Mouse (Mus musculus) liver, postnatal 0 days (tissue): ENCODE measurements around the gene Map7. TPM values are rescaled to one million over a fixed set of nuclear protein-coding genes. Genes with fewer than 3 reads are reported as not detected.

Experiments used
- ATAC-seq: fragments of 200-750 bp; cut with Nextera tagmentation; 2 replicates; pipeline ENCODE4 v1.8.0; 2017; ENCODE audit warnings: mild to moderate bottlenecking, moderate library complexity
- DNase-seq: peaks from one replicate; pipeline ENCODE4 v3.0.0-alpha.2; 2016
- H3K27ac ChIP-seq: fragments of 300-500 bp; sonication (generic); 2 replicates; pipeline ENCODE4 v1.5.1; 2014; ENCODE audit warnings: antibody characterized with exemption, moderate library complexity, mild to moderate bottlenecking, low read depth
- H3K27me3 ChIP-seq: fragments of 300-500 bp; sonication (generic); 2 replicates; pipeline ENCODE4 v1.6.1; 2014; ENCODE audit warnings: low read length, control low read depth, mixed read lengths; ENCODE audit not compliant: insufficient read depth
- H3K36me3 ChIP-seq: fragments of 300-500 bp; sonication (generic); replicated peaks from 2 replicates; pipeline ENCODE4 v1.6.1; 2014; ENCODE audit warnings: mild to moderate bottlenecking, control low read depth, low read length, moderate library complexity, mixed read lengths; ENCODE audit not compliant: insufficient read depth
- H3K4me1 ChIP-seq: fragments of 300-500 bp; sonication (generic); 2 replicates; pipeline ENCODE4 v1.6.1; 2014; ENCODE audit warnings: antibody characterized with exemption, mild to moderate bottlenecking, control low read depth; ENCODE audit not compliant: insufficient read depth
- H3K4me2 ChIP-seq: fragments of 300-500 bp; sonication (generic); 2 replicates; pipeline ENCODE4 v1.6.1; 2014; ENCODE audit warnings: low read depth, mild to moderate bottlenecking, low read length, moderate library complexity, mixed read lengths
- H3K4me3 ChIP-seq: fragments of 300-500 bp; sonication (generic); 2 replicates; pipeline ENCODE4 v1.5.1; 2014; ENCODE audit warnings: low read depth, low read length
- H3K9ac ChIP-seq: fragments of 300-500 bp; sonication (generic); replicated peaks from 2 replicates; pipeline ENCODE4 v1.6.1; 2014; ENCODE audit warnings: mild to moderate bottlenecking, moderate library complexity
- H3K9me3 ChIP-seq: fragments of 300-500 bp; sonication (generic); 2 replicates; pipeline ENCODE4 v1.6.1; 2016; ENCODE audit warnings: mild to moderate bottlenecking, control low read depth, low read length, mixed read lengths
- CTCF ChIP-seq: sonication (generic); IDR thresholded peaks from 2 replicates; pipeline ENCODE4 v1.5.1; 2016; ENCODE audit warnings: antibody characterized with exemption, low read depth
- EP300 ChIP-seq: IDR thresholded peaks from 2 replicates; pipeline ENCODE4 v1.6.1; 2016; ENCODE audit warnings: antibody characterized with exemption, low read depth, mild to moderate bottlenecking
- WGBS: fragments of 180-500 bp; shearing (Covaris S2); extraction: QIAGEN DNeasy Blood & Tissue Kit; methylation state at CpG from one replicate; pipeline ENCODE4 v1.1.7; 2014; ENCODE audit not compliant: insufficient replicate concordance; 5-methylcytosine and 5-hydroxymethylcytosine counted together
- polyA plus RNA-seq: library from polyadenylated mRNA; unstranded; fragments of >200 nt; fragmentation: Nextera tagmentation; extraction: Ambion mirVana; gene quantifications from 2 replicates; pipeline ENCODE4 v1.2.1, GENCODE M21; 2015

The Map7 gene
- polyA plus RNA-seq, 1 experiment from 2014 or later = 6.8 TPM

GRCm38 (mm10) chr10:20285994-20286836 is 137.9 kb downstream of the Map7 start:
- H3K9ac ChIP-seq = no peak overlapping the region
- 70% methylated on average over 15 of the region's 15 CpGs for WGBS
- DNase-seq = no peak
- H3K4me2 ChIP-seq = no peak overlapping the region
- no peak overlapping the region for H3K27ac ChIP-seq
- H3K36me3 ChIP-seq = 0 out of 2 replicates have a peak, but pooled peaks cover 2% of the 10 kb centered on the region
- no peak overlapping the region for H3K4me3 ChIP-seq
- H3K9me3 ChIP-seq = no peaks in the 10 kb centered on the region
- TF ChIP-seq EP300 (no peak), CTCF (no peak)
- peaks cover 8% of the 10 kb centered on the region; the same call in 1 of the 2 replicates for H3K4me1 ChIP-seq
- peak; percentile 33 for ATAC-seq
- no peaks in the 10 kb centered on the region for H3K27me3 ChIP-seq

- H3K27ac ChIP-seq = no peak overlapping the region
- no peaks in the 10 kb centered on the region for H3K27me3 ChIP-seq
- WGBS = 65% methylated on average over 6 of the region's 6 CpGs
- H3K9me3 ChIP-seq = no peaks in the 10 kb centered on the region
- no peak overlapping the region for H3K4me3 ChIP-seq
- no peak for DNase-seq
- no peaks in the 10 kb centered on the region for H3K36me3 ChIP-seq
- no peak overlapping the region for H3K4me2 ChIP-seq
- H3K4me1 ChIP-seq = peaks cover 8% of the 10 kb centered on the region; the same call in 1 of the 2 replicates
- H3K9ac ChIP-seq = no peak overlapping the region
- ATAC-seq = no peak
- TF ChIP-seq CTCF (no peak), EP300 (no peak)
Observed at GRCm38 (mm10) chr10:20287369-20287768, 139.1 kb downstream of the Map7 start.

GRCm38 (mm10) chr10:20290467-20290883 is 142.2 kb downstream of the Map7 start:
- TF ChIP-seq EP300 = no peak
- peak; percentile 94 for TF ChIP-seq CTCF
- 17% methylated on average over 11 of the region's 11 CpGs for WGBS
- Histone ChIP-seq H3K36me3 (no peaks in the 10 kb centered on the region), H3K9me3 (no peaks in the 10 kb centered on the region), H3K4me1 (peaks cover 6% of the 10 kb centered on the region; the same call in 1 of the 2 replicates), H3K4me3 (peak overlapping the region; percentile 29), H3K27ac (no peak overlapping the region), H3K4me2 (peak overlapping the region; percentile 68), H3K9ac (peak overlapping the region; percentile 36; the same call in 1 of the 2 replicates), H3K27me3 (no peaks in the 10 kb centered on the region)
- ATAC-seq = peak; percentile 59
- peak; percentile 87 for DNase-seq

GRCm38 (mm10) chr10:20295961-20296360 is 147.7 kb downstream of the Map7 start:
- Histone ChIP-seq H3K27me3 (no peaks in the 10 kb centered on the region), H3K4me2 (no peak overlapping the region), H3K4me1 (no peaks in the 10 kb centered on the region), H3K9me3 (no peaks in the 10 kb centered on the region), H3K27ac (no peak overlapping the region), H3K9ac (no peak overlapping the region), H3K4me3 (no peak overlapping the region), H3K36me3 (no peaks in the 10 kb centered on the region)
- WGBS = 65% methylated on average over 5 of the region's 5 CpGs
- peak; percentile 42 for DNase-seq
- peak; percentile 57 for TF ChIP-seq CTCF
- no peak for TF ChIP-seq EP300
- no peak for ATAC-seq

- H3K4me1 ChIP-seq = no peaks in the 10 kb centered on the region
- no peak overlapping the region for H3K4me3 ChIP-seq
- DNase-seq (no peak), ATAC-seq (no peak)
- H3K27me3 ChIP-seq = no peaks in the 10 kb centered on the region
- TF ChIP-seq CTCF (no peak), EP300 (no peak)
- H3K4me2 ChIP-seq = no peak overlapping the region
- H3K27ac ChIP-seq = no peak overlapping the region
- no peak overlapping the region for H3K9ac ChIP-seq
- H3K9me3 ChIP-seq = no peaks in the 10 kb centered on the region
- no peaks in the 10 kb centered on the region for H3K36me3 ChIP-seq
- 51% methylated on average over 3 of the region's 3 CpGs for WGBS
Observed at GRCm38 (mm10) chr10:20298152-20298920, 150.1 kb downstream of the Map7 start.

GRCm38 (mm10) chr10:20299114-20299513 is 150.8 kb downstream of the Map7 start:
- no peaks in the 10 kb centered on the region for H3K36me3 ChIP-seq
- no peak overlapping the region for H3K4me3 ChIP-seq
- H3K4me2 ChIP-seq = no peak overlapping the region
- 70% methylated on average over 5 of the region's 5 CpGs for WGBS
- H3K9me3 ChIP-seq = no peaks in the 10 kb centered on the region
- TF ChIP-seq EP300 (no peak), CTCF (no peak)
- no peaks in the 10 kb centered on the region for H3K4me1 ChIP-seq
- no peak overlapping the region for H3K27ac ChIP-seq
- ATAC-seq = no peak
- DNase-seq = no peak
- H3K27me3 ChIP-seq = no peaks in the 10 kb centered on the region
- H3K9ac ChIP-seq = no peak overlapping the region
